Mouse (Mus musculus) kidney, postnatal 0 days (tissue): ENCODE data around the gene Mta2. TPM values are rescaled to one million over a fixed set of nuclear protein-coding genes. Genes with fewer than 3 reads are reported as not detected.
A peak's percentile ranks its signal among the peaks of the same experiment; 100 is the strongest.

ENCODE experiments used
- ATAC-seq: fragments of 200-750 bp; cut with Nextera tagmentation; replicated peaks from 2 replicates; pipeline ENCODE4 v1.8.0; 2017; ENCODE audit warnings: low read depth, moderate number of reproducible peaks, moderate TSS enrichment, moderate library complexity; ENCODE audit not compliant: low FRiP score
- DNase-seq: peaks from one replicate; pipeline ENCODE4 v3.0.0-alpha.2; 2016; ENCODE audit warnings: low spot score
- H3K27ac ChIP-seq: fragments of 300-500 bp; sonication (generic); 2 replicates; pipeline ENCODE4 v1.5.1; 2014; ENCODE audit warnings: mild to moderate bottlenecking
- H3K27me3 ChIP-seq: fragments of 300-500 bp; sonication (generic); 2 replicates; pipeline ENCODE4 v1.6.1; 2014; ENCODE audit warnings: low read length, mixed read lengths; ENCODE audit not compliant: insufficient read depth
- H3K36me3 ChIP-seq: fragments of 300-500 bp; sonication (generic); 2 replicates; pipeline ENCODE4 v1.6.1; 2014; ENCODE audit warnings: low read length, mixed read lengths; ENCODE audit not compliant: insufficient read depth
- H3K4me1 ChIP-seq: fragments of 300-500 bp; sonication (generic); replicated peaks from 2 replicates; pipeline ENCODE4 v1.6.1; 2014; ENCODE audit warnings: antibody characterized with exemption, low read length, mixed read lengths; ENCODE audit not compliant: insufficient read depth
- H3K4me2 ChIP-seq: fragments of 300-500 bp; sonication (generic); 2 replicates; pipeline ENCODE4 v1.6.1; 2014; ENCODE audit warnings: mild to moderate bottlenecking, low read length, moderate library complexity, mixed read lengths
- H3K4me3 ChIP-seq: fragments of 300-500 bp; sonication (generic); replicated peaks from 2 replicates; pipeline ENCODE4 v1.5.1; 2014; ENCODE audit warnings: low read depth, low read length
- H3K9ac ChIP-seq: fragments of 300-500 bp; sonication (generic); 2 replicates; pipeline ENCODE4 v1.6.1; 2014; ENCODE audit warnings: low read depth, low read length
- H3K9me3 ChIP-seq: fragments of 300-500 bp; sonication (generic); replicated peaks from 2 replicates; pipeline ENCODE4 v1.6.1; 2016; ENCODE audit warnings: low read length, inconsistent platforms, mixed read lengths
- CTCF ChIP-seq: IDR thresholded peaks from 2 replicates; pipeline ENCODE4 v1.5.1; 2016; ENCODE audit warnings: antibody characterized with exemption, low read depth, mild to moderate bottlenecking, moderate library complexity
- WGBS: fragments of 180-500 bp; shearing (Covaris S2); extraction: QIAGEN DNeasy Blood & Tissue Kit; methylation state at CpG from one replicate; pipeline ENCODE4 v1.1.7; 2014; 5-methylcytosine and 5-hydroxymethylcytosine counted together
- polyA plus RNA-seq: library from polyadenylated mRNA; unstranded; fragments of >200 nt; fragmentation: Nextera tagmentation; extraction: Ambion mirVana; gene quantifications from 2 replicates; pipeline ENCODE4 v1.2.1, GENCODE M21; 2015

Mta2 gene
- polyA plus RNA-seq, 1 experiment from 2014 or later: 103 TPM

GRCm38 (mm10) chr19:8914212-8914611 lies 27.5 kb upstream of the Mta2 start:
- DNase-seq: no peak
- no peak for TF ChIP-seq CTCF
- Histone ChIP-seq H3K27ac (no peak overlapping the region), H3K9ac (no peak overlapping the region), H3K27me3 (no peaks in the 10 kb centered on the region), H3K4me1 (no peaks in the 10 kb centered on the region), H3K9me3 (no peaks in the 10 kb centered on the region), H3K4me3 (no peak overlapping the region), H3K4me2 (no peak overlapping the region), H3K36me3 (peaks cover 71% of the 10 kb centered on the region)
- WGBS: 95% methylated on average over 3 of the region's 3 CpGs
- ATAC-seq: no peak

GRCm38 (mm10) chr19:8919000-8919399 lies 22.7 kb upstream of the Mta2 start:
- no peak overlapping the region for H3K4me3 ChIP-seq
- ATAC-seq (no peak), DNase-seq (no peak)
- no peak overlapping the region for H3K9ac ChIP-seq
- H3K36me3 ChIP-seq: peaks cover 27% of the 10 kb centered on the region
- H3K9me3 ChIP-seq: no peaks in the 10 kb centered on the region
- H3K4me1 ChIP-seq: peaks cover 7% of the 10 kb centered on the region; the same call in 1 of the 2 replicates
- H3K27me3 ChIP-seq: no peaks in the 10 kb centered on the region
- WGBS: 92% methylated on average over 3 of the region's 3 CpGs
- no peak overlapping the region for H3K27ac ChIP-seq
- no peak for TF ChIP-seq CTCF
- H3K4me2 ChIP-seq: no peak overlapping the region

GRCm38 (mm10) chr19:8919684-8920072 lies 22.0 kb upstream of the Mta2 start:
- ATAC-seq (no peak), DNase-seq (no peak)
- Histone ChIP-seq H3K4me2 (peak overlapping the region; percentile 63), H3K9me3 (no peaks in the 10 kb centered on the region), H3K4me1 (peaks cover 7% of the 10 kb centered on the region; the same call in 1 of the 2 replicates), H3K9ac (no peak overlapping the region), H3K36me3 (peaks cover 20% of the 10 kb centered on the region), H3K27me3 (no peaks in the 10 kb centered on the region), H3K27ac (peak overlapping the region; percentile 91), H3K4me3 (0 out of 2 replicates have a peak overlapping the region, but pooled peaks have one; percentile 72)
- WGBS: 61% methylated on average over 6 of the region's 6 CpGs
- TF ChIP-seq CTCF: no peak

GRCm38 (mm10) chr19:8920073-8920736 lies 21.5 kb upstream of the Mta2 start, which contains the start of gene B3gat3:
TSS of gene B3gat3 (plus strand) at chr19:8920374.
- Histone ChIP-seq H3K4me3 (peak within 1 kb of the TSS; percentile 72), H3K9me3 (no peaks in the 10 kb centered on the region), H3K4me1 (peaks cover 7% of the 10 kb centered on the region; the same call in 1 of the 2 replicates), H3K27me3 (no peaks in the 10 kb centered on the region), H3K4me2 (peak within 1 kb of the TSS; percentile 63), H3K9ac (peak within 1 kb of the TSS; percentile 62), H3K27ac (peak within 1 kb of the TSS; percentile 91), H3K36me3 (peaks cover 15% of the 10 kb centered on the region)
- 2% methylated on average over 48 of the region's 50 CpGs for WGBS
- DNase-seq (peak; percentile 98), ATAC-seq (peak; percentile 98)
- no peak for TF ChIP-seq CTCF

- H3K9ac ChIP-seq: peak overlapping the region; percentile 62
- H3K4me2 ChIP-seq: peak overlapping the region; percentile 63
- peak overlapping the region; percentile 72 for H3K4me3 ChIP-seq
- H3K4me1 ChIP-seq: peaks cover 7% of the 10 kb centered on the region; the same call in 1 of the 2 replicates
- peaks cover 9% of the 10 kb centered on the region; the same call in 1 of the 2 replicates for H3K36me3 ChIP-seq
- no peak for ATAC-seq
- no peak for TF ChIP-seq CTCF
- H3K27ac ChIP-seq: peak overlapping the region; percentile 91
- no peaks in the 10 kb centered on the region for H3K27me3 ChIP-seq
- WGBS: 0% methylated on average over 6 of the region's 6 CpGs
- H3K9me3 ChIP-seq: no peaks in the 10 kb centered on the region
- peak; percentile 70 for DNase-seq
Observed at GRCm38 (mm10) chr19:8920836-8921291, 20.8 kb upstream of the Mta2 start.

GRCm38 (mm10) chr19:8921741-8922140 lies 19.9 kb upstream of the Mta2 start:
- H3K36me3 ChIP-seq: peaks cover 6% of the 10 kb centered on the region; the same call in 1 of the 2 replicates
- H3K4me1 ChIP-seq: peaks cover 7% of the 10 kb centered on the region; the same call in 1 of the 2 replicates
- 74% methylated on average over 9 of the region's 9 CpGs for WGBS
- no peak overlapping the region for H3K4me3 ChIP-seq
- TF ChIP-seq CTCF: no peak
- H3K27ac ChIP-seq: no peak overlapping the region
- DNase-seq: no peak
- H3K9ac ChIP-seq: 0 out of 2 replicates have a peak overlapping the region, but pooled peaks have one; percentile 62
- no peaks in the 10 kb centered on the region for H3K9me3 ChIP-seq
- no peak for ATAC-seq
- no peak overlapping the region; the same call in 1 of the 2 replicates for H3K4me2 ChIP-seq
- H3K27me3 ChIP-seq: no peaks in the 10 kb centered on the region
